Mouse (Mus musculus) 416B (cell line): ENCODE measurements around the gene Nrg3.
"Not testable (repeated sequence)": the region's sequence is repeated elsewhere in the genome, so short reads cannot be mapped to it uniquely, and the experiment has no call there.

Experiments used
- DNase-seq: peaks from one replicate; pipeline ENCODE4 v3.0.0; 2011; ENCODE audit warnings: low read depth

The Nrg3 gene

GRCm38 (mm10) chr14:39191946-39192345, 280.9 kb downstream of the Nrg3 start:
- DNase-seq, result peak; percentile 0

- no peak for DNase-seq
These were observed 299.2 kb downstream of the Nrg3 start for GRCm38 (mm10) chr14:39173709-39174108.

DNA sequence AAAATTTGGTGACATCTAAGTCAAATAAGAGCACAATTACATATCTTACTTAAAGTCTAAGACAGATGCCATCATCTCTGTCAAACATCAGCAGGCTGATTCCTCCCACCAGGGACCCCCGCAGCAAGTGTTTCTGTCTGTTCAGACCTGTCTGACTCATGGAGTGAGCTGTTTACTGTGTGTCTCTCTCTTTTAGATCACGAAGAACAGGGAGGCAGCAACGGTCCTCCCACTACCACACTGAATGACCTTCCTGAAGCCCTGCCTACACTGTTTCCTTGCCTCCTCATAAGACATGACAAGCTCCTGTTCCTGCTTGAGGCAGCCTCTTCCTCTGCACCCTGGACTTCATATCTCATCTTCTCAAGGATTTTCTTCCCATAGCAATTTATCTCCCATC, 312.7 kb downstream of the Nrg3 start:
- no peak for DNase-seq

GRCm38 (mm10) chr14:39155462-39155861, 317.4 kb downstream of the Nrg3 start:
- DNase-seq, result no peak

DNA sequence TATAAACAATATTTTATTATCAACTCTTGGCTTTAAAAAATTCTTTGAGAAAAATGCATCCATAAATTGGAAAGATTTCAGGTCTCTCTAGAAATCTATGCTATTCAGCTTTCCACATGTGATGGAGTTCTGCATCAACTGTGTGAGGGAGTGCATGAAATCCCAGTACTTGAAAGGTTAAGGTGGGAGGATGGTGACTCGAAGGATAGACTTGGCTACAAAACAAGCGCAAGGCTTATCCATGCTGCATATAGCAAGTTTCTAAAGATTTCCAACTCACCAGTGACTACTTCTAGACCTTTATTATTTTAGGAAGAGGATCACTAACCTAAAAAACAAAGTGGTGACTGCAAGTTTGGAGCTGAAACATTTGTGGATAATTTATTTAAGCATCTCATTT, 343.1 kb downstream of the Nrg3 start:
- no peak for DNase-seq

DNA sequence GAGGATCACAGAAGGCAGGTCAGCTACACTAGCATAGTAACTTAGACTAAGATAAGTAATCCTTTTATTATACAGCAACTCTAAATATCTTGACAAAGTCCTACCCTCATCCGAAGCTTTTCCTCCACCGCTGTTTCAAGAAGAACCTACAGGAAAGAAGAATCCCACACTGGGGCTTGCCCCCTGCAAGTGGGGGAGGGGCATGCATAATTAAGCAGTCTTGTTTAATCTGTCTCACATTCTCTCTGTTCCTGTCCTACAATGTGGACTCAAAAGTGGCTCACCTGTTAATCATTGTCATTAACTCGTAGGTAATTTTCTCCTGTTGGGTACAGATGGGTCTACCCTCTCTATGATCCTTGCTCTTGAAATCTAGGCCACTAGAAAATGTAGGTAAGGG, 354.9 kb downstream of the Nrg3 start:
- DNase-seq, result no peak

DNA sequence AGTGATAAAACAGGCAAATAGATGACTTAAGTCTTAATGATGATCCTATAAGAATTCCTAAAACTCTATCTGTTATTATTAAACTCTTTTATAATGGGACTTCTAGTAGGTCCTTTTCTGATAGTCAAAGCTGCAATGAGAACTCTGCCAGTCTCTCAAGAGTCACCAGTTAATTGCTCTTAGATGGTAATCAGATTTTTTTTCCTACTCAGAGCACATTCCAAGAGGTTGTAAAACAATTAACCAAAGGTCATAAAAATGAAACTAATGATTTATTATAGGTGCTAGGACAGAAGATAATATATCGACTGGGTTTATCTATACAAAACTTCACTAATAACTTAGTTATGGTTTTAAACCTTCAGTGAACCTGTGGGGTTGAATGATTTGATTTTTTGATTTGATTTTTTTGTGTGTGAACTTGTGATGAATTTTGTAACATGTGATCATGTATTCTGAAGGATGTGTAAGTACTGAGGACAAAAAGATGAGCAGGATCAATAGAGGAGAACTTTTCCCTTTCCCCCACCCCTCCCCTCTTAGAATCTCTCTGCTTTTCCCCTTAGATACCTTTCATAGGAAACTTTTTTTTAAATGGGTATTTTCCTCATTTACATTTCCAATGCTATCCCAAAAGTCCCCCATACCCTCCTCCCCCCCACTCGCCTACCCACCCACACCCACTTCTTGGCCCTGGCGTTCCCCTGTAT, 356.2 kb downstream of the Nrg3 start:
- DNase-seq, result not testable (repeated sequence)

- DNase-seq, result no peak
These were observed 363.3 kb downstream of the Nrg3 start for GRCm38 (mm10) chr14:39109566-39109965.

- DNase-seq, result no peak
These were observed 366.1 kb downstream of the Nrg3 start for GRCm38 (mm10) chr14:39106776-39107175.

- DNase-seq, result no peak
These were observed 377.7 kb downstream of the Nrg3 start for GRCm38 (mm10) chr14:39095219-39095618.

DNA sequence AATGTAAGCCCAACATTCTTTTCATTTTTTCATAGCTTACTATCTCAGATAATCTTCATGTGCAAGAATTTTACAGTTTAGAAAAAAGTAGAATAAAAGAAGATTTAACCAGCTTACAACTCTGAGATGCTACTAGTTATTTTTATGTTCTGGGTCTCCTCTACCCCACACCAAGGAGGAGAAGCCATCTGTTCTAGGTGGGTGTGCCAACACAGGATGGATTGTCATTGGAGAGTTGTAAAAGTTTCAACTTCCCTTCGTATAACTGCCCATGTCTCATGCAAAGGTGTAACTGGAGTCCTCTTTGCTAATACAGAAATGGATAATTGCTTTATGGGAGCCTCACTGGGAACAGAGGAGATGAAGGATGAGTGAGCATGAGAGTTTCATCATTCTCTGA, 393.4 kb downstream of the Nrg3 start:
- DNase-seq, result no peak

GRCm38 (mm10) chr14:39051542-39051941, 421.3 kb downstream of the Nrg3 start:
- DNase-seq, result no peak

DNA sequence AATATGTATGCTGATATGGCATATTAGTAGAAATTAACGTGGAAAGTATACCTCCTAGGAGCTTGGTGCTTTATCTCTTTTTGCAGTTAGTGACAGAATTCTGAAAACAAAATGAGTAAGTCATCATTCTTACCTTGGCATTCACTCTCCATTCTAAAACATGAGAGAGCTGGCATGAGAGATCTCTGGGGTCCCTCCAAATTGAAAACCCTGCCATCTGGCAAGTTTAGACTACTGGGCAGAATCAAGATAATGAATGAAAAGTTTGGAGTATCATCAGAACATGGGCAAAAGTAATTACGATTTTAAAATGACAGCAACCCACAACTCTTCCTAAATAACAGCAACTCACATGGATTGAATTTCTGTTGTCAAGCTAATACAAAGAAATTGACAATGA, 423.9 kb downstream of the Nrg3 start:
- DNase-seq, result no peak

DNA sequence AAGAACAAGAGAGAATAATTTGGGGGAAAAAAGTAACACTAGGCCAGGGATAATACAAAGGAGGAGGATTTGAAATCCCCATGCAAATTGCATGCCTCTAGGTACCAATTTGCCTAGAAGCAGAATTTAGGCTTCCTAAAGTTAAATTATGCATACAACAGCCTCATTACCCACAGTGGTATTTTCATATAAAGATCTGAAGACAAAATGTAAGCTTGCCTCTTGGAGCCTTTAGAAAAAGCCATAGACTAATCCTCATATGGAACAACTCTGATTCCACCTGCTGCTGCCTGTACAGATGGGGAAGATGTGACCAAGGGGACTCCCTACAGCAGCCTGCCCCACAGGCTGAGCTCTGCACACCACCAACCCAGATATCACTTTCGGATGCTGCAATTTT, 428.6 kb downstream of the Nrg3 start:
- no peak for DNase-seq

- no peak for DNase-seq
These were observed 429.1 kb downstream of the Nrg3 start for GRCm38 (mm10) chr14:39043793-39044192.

GRCm38 (mm10) chr14:39043384-39043783, 429.5 kb downstream of the Nrg3 start:
- no peak for DNase-seq

- no peak for DNase-seq
These were observed 433.8 kb downstream of the Nrg3 start for GRCm38 (mm10) chr14:39039046-39039445.

- no peak for DNase-seq
These were observed 438.4 kb downstream of the Nrg3 start for GRCm38 (mm10) chr14:39034482-39034881.

DNA sequence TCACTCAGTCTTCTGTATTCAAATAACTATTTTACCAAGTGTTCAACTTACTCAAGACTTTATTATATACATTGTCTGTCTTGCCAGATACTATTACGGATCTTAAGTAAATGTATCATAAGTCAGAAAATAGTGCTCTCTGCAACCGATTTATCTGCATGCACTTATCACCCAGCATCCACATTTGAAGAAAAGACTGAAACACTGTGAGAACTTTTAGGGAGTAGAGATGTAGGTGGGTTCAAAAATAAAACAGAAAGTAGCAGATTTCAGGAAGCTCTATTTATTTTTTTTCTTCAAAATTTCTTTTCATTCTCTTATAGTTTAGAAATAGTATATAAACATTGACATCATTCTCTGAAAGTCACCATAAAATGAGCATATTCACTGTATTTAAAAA, 449.8 kb downstream of the Nrg3 start:
- no peak for DNase-seq

DNA sequence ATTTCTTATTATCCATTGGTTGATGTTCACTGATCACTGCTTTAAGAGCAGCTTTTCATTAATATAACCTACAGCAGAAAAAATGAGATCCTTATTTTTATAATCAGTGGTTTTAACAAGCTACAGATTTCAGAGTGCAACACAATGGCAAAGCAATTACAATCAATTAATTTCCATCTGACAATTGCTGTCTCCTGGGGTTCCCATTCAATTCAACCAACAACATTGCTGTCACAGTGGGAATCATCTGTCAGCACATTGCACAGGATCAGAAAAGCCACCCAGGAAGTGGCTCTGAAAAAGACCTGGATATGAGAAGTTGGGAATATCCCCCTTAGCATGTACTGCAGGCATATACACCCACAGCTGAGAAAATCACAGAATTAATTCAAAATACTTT, 458.8 kb downstream of the Nrg3 start:
- no peak for DNase-seq

DNA sequence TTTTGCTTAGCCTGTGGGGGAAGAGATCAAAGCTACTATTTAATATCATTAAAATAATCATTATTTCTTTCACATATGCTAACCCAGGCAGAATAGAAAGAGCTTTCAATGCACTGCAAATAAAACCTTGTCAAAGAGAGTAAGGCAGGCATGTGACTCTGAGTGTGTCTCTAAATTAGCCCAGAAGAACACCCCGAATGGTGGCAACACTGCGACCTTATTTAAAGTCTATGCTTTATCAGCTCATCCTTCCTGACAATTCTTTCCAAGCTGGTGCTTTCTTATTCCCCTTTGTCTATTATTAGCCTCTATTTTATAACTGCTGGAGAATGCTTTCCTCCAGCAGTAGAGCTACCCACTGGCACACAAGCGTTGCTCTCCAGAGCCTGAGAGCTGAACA, 475.0 kb downstream of the Nrg3 start:
- no peak for DNase-seq

DNA sequence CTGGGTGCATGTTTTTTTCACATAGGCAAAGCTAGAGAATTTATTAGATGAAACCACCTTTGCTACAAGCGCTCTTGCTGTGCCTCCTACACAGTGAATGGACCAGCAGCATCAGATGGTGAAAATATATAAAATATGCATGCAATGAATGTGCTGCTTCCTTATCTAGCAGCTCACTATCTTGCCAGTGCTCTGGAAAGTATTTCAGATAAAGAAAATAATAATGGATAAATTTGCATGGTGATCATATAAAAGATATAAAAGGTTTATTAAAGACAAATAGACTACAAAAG, 480.4 kb downstream of the Nrg3 start:
- no peak for DNase-seq

DNA sequence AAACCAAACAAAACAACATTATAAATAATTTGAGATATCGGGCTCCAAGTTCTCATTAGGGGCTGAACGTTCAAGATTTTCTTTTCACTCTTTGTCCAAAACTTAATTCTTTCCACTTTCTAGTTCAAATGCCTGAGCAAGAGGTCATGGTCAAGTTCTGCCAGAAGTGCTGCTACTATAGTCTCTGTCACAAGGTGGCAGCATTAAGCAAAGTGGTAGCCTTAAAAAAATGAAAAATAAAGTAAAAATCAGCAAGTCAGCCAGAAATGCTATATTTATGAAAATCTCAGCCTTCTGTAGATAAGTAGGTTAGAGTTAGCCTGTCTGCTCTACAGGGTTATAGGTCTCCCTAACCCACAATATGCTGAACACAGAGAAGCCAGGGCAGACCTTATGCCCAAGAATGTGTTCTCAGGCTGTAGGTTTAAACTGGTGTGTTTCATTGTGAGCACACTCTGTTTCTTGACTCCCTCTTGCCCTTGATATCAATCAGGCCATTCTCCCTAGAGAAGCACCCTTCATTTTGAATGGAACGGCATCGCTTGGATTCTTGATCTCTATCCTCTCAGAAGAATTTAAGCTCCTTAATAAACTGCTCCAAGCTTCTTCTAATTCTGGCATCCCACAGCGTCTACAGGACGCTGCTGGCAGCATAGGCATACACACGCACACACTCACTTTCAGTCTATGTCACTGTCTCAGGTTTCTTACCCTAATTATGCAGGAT, 480.9 kb downstream of the Nrg3 start:
- peak; percentile 11 for DNase-seq

GRCm38 (mm10) chr14:38959367-38959766, 513.5 kb downstream of the Nrg3 start:
- DNase-seq, result no peak
